Mouse (Mus musculus): ENCODE measurements around the gene Dnah14. TPM values are rescaled to one million over a fixed set of nuclear protein-coding genes. Genes with fewer than 3 reads are reported as not detected.
"Not testable (repeated sequence)": the region's sequence is repeated elsewhere in the genome, so short reads cannot be mapped to it uniquely, and the experiment has no call there.

Dnah14 gene
- polyA plus RNA-seq, 1 experiment from 2014 or later, result 2.7 TPM

GRCm38 (mm10) chr1:181733517-181733916, 157.2 kb downstream of the Dnah14 start:
- ATAC-seq, result no peak
- Histone ChIP-seq H3K27me3 (ENCODE audit: insufficient read depth, low read length) (no peaks in the 10 kb centered on the region), H3K4me3 (ENCODE audit: low read depth, low read length) (no peak overlapping the region), H3K4me1 (ENCODE audit: insufficient read depth) (no peaks in the 10 kb centered on the region), H3K27ac (ENCODE audit: low read depth) (no peak overlapping the region), H3K36me3 (replicated peaks; ENCODE audit: insufficient read depth, low read length) (no peaks in the 10 kb centered on the region), H3K9ac (replicated peaks) (no peak overlapping the region), H3K9me3 (ENCODE audit: low read length) (no peaks in the 10 kb centered on the region), H3K4me2 (ENCODE audit: low read depth, low read length) (no peak overlapping the region)
- WGBS (ENCODE audit: insufficient replicate concordance), result 62% methylated on average over 5 of the region's 5 CpGs
- DNase-seq, result no peak
- TF ChIP-seq CTCF (IDR thresholded peaks at IDR 0.05; ENCODE audit: low read depth) (no peak), EP300 (IDR thresholded peaks at IDR 0.05; ENCODE audit: low read depth) (no peak)

GRCm38 (mm10) chr1:181740259-181740658, 163.9 kb downstream of the Dnah14 start:
- Histone ChIP-seq H3K9ac (replicated peaks) (no peak overlapping the region), H3K4me2 (ENCODE audit: low read depth, low read length) (no peak overlapping the region), H3K4me1 (ENCODE audit: insufficient read depth) (no peaks in the 10 kb centered on the region), H3K9me3 (ENCODE audit: low read length) (no peaks in the 10 kb centered on the region), H3K27me3 (ENCODE audit: insufficient read depth, low read length) (no peaks in the 10 kb centered on the region), H3K4me3 (ENCODE audit: low read depth, low read length) (no peak overlapping the region), H3K36me3 (replicated peaks; ENCODE audit: insufficient read depth, low read length) (no peaks in the 10 kb centered on the region), H3K27ac (ENCODE audit: low read depth) (no peak overlapping the region)
- DNase-seq (no peak), ATAC-seq (no peak)
- no peak for TF ChIP-seq CTCF (IDR thresholded peaks at IDR 0.05; ENCODE audit: low read depth)
- no peak for TF ChIP-seq EP300 (IDR thresholded peaks at IDR 0.05; ENCODE audit: low read depth)
- WGBS (ENCODE audit: insufficient replicate concordance), result 75% methylated on average over 5 of the region's 5 CpGs

GRCm38 (mm10) chr1:181742251-181742885, 166.0 kb downstream of the Dnah14 start:
- no peaks in the 10 kb centered on the region for H3K36me3 ChIP-seq (replicated peaks; ENCODE audit: insufficient read depth, low read length)
- no peak overlapping the region for H3K27ac ChIP-seq (ENCODE audit: low read depth)
- no peak for ATAC-seq
- H3K4me1 ChIP-seq (ENCODE audit: insufficient read depth), result no peaks in the 10 kb centered on the region
- no peak overlapping the region for H3K4me2 ChIP-seq (ENCODE audit: low read depth, low read length)
- no peak for TF ChIP-seq CTCF (IDR thresholded peaks at IDR 0.05; ENCODE audit: low read depth)
- 73% methylated on average over 4 of the region's 4 CpGs for WGBS (ENCODE audit: insufficient replicate concordance)
- no peak overlapping the region for H3K9ac ChIP-seq (replicated peaks)
- H3K4me3 ChIP-seq (ENCODE audit: low read depth, low read length), result no peak overlapping the region
- no peaks in the 10 kb centered on the region for H3K27me3 ChIP-seq (ENCODE audit: insufficient read depth, low read length)
- no peaks in the 10 kb centered on the region for H3K9me3 ChIP-seq (ENCODE audit: low read length)
- DNase-seq, result no peak

GRCm38 (mm10) chr1:181769392-181769791, 193.0 kb downstream of the Dnah14 start:
- ATAC-seq (no peak), DNase-seq (no peak)
- Histone ChIP-seq H3K4me3 (ENCODE audit: low read depth, low read length) (no peak overlapping the region), H3K27me3 (ENCODE audit: insufficient read depth, low read length) (no peaks in the 10 kb centered on the region), H3K4me1 (ENCODE audit: insufficient read depth) (no peaks in the 10 kb centered on the region), H3K9me3 (ENCODE audit: low read length) (no peaks in the 10 kb centered on the region), H3K4me2 (ENCODE audit: low read depth, low read length) (no peak overlapping the region), H3K9ac (replicated peaks) (no peak overlapping the region), H3K27ac (ENCODE audit: low read depth) (no peak overlapping the region), H3K36me3 (replicated peaks; ENCODE audit: insufficient read depth, low read length) (no peaks in the 10 kb centered on the region)
- 61% methylated on average over 14 of the region's 14 CpGs for WGBS (ENCODE audit: insufficient replicate concordance)
- TF ChIP-seq EP300 (IDR thresholded peaks at IDR 0.05; ENCODE audit: low read depth) (no peak), CTCF (IDR thresholded peaks at IDR 0.05; ENCODE audit: low read depth) (peak; percentile 40)

- Histone ChIP-seq H3K9me3 (ENCODE audit: low read length) (no peaks in the 10 kb centered on the region), H3K4me1 (ENCODE audit: insufficient read depth) (no peaks in the 10 kb centered on the region), H3K9ac (replicated peaks) (no peak overlapping the region), H3K27ac (ENCODE audit: low read depth) (no peak overlapping the region), H3K36me3 (replicated peaks; ENCODE audit: insufficient read depth, low read length) (no peaks in the 10 kb centered on the region), H3K27me3 (ENCODE audit: insufficient read depth, low read length) (no peaks in the 10 kb centered on the region), H3K4me3 (ENCODE audit: low read depth, low read length) (no peak overlapping the region), H3K4me2 (ENCODE audit: low read depth, low read length) (no peak overlapping the region)
- TF ChIP-seq EP300 (IDR thresholded peaks at IDR 0.05; ENCODE audit: low read depth), result no peak
- TF ChIP-seq CTCF (IDR thresholded peaks at IDR 0.05; ENCODE audit: low read depth), result no peak
- WGBS (ENCODE audit: insufficient replicate concordance), result 89% methylated on average over 3 of the region's 3 CpGs
- DNase-seq, result no peak
- no peak for ATAC-seq
These were observed 195.5 kb downstream of the Dnah14 start for GRCm38 (mm10) chr1:181771871-181772270.

- Histone ChIP-seq H3K9ac (replicated peaks) (no peak overlapping the region), H3K36me3 (replicated peaks; ENCODE audit: insufficient read depth, low read length) (no peaks in the 10 kb centered on the region), H3K4me2 (ENCODE audit: low read depth, low read length) (no peak overlapping the region), H3K27me3 (ENCODE audit: insufficient read depth, low read length) (no peaks in the 10 kb centered on the region), H3K27ac (ENCODE audit: low read depth) (no peak overlapping the region), H3K9me3 (ENCODE audit: low read length) (no peaks in the 10 kb centered on the region), H3K4me3 (ENCODE audit: low read depth, low read length) (no peak overlapping the region), H3K4me1 (ENCODE audit: insufficient read depth) (no peaks in the 10 kb centered on the region)
- no peak for TF ChIP-seq CTCF (IDR thresholded peaks at IDR 0.05; ENCODE audit: low read depth)
- TF ChIP-seq EP300 (IDR thresholded peaks at IDR 0.05; ENCODE audit: low read depth), result no peak
- 50% methylated on average over 1 of the region's 1 CpGs for WGBS (ENCODE audit: insufficient replicate concordance)
- DNase-seq (no peak), ATAC-seq (no peak)
These were observed 200.2 kb downstream of the Dnah14 start for GRCm38 (mm10) chr1:181776541-181776940.

- H3K27me3 ChIP-seq (ENCODE audit: insufficient read depth, low read length); H3K4me1 ChIP-seq (ENCODE audit: insufficient read depth); DNase-seq; H3K4me2 ChIP-seq (ENCODE audit: low read depth, low read length); H3K27ac ChIP-seq (ENCODE audit: low read depth); H3K9ac ChIP-seq (replicated peaks); H3K4me3 ChIP-seq (ENCODE audit: low read depth, low read length); H3K36me3 ChIP-seq (replicated peaks; ENCODE audit: insufficient read depth, low read length); ATAC-seq; H3K9me3 ChIP-seq (ENCODE audit: low read length): not testable (repeated sequence)
- WGBS (ENCODE audit: insufficient replicate concordance), result 88% methylated on average over 11 of the region's 11 CpGs
These were observed 206.2 kb downstream of the Dnah14 start for GRCm38 (mm10) chr1:181782600-181782999.
